Mouse (Mus musculus) adrenal gland, postnatal 4 days (tissue): ENCODE measurements around the gene Sh3bgrl3. TPM values are rescaled to one million over a fixed set of nuclear protein-coding genes. Genes with fewer than 3 reads are reported as not detected.
A peak's percentile ranks its signal among the peaks of the same experiment; 100 is the strongest.

Experiments
- DNase-seq, 2 experiments: peaks; one replicate each; pipeline ENCODE4 v3.0.0; 2021 to 2022; ENCODE audit warnings: low spot score in 2 of 2, mixed read lengths in 2 of 2
- total RNA-seq, 2 experiments: library from RNA; stranded (reverse); gene quantifications; 2 replicates each; pipeline ENCODE4 v1.2.3; 2021

Gene Sh3bgrl3
- total RNA-seq, 2 experiments from 2014 or later, result 108 to 111 TPM

GRCm38 (mm10) chr4:134082460-134082859 is 46.1 kb downstream of the Sh3bgrl3 start:
- no peak for DNase-seq

- DNase-seq, result peak in 1 of 2 experiments; percentile 25
Measured at GRCm38 (mm10) chr4:134081730-134082386, 46.7 kb downstream of the Sh3bgrl3 start.

GRCm38 (mm10) chr4:134080674-134081073 is 47.9 kb downstream of the Sh3bgrl3 start:
- no peak for DNase-seq

GRCm38 (mm10) chr4:134078694-134079093 is 49.9 kb downstream of the Sh3bgrl3 start:
- no peak for DNase-seq

Other genes starting within 250 kb of the Sh3bgrl3 start
- 10 to 100 TPM; 29.5 to 31.0 TPM for gene Rps6ka1, start 241.0 kb downstream of the Sh3bgrl3 start, total RNA-seq
- gene Hmgn2, start 160.1 kb downstream of the Sh3bgrl3 start, total RNA-seq, result 100 to 1,000 TPM; 497 to 511 TPM
- gene Dhdds, start 127.9 kb downstream of the Sh3bgrl3 start, total RNA-seq, result 10 to 100 TPM; 42.9 to 46.3 TPM
- under 1 TPM; 0.50 to 0.73 TPM for gene Lin28a, start 109.9 kb downstream of the Sh3bgrl3 start, total RNA-seq
- not detected for gene Zfp683, start 75.0 kb downstream of the Sh3bgrl3 start, total RNA-seq
- gene Crybg2, start 68.0 kb downstream of the Sh3bgrl3 start, total RNA-seq, result under 1 TPM; 0.25 to 0.28 TPM
- 10 to 100 TPM; 10.1 to 14.4 TPM for gene Cd52, start 33.7 kb downstream of the Sh3bgrl3 start, total RNA-seq
- 10 to 100 TPM in 1 of 2 experiments, 1 to 10 TPM in 1; 9.4 to 13.4 TPM for gene Ubxn11, start 26.2 kb downstream of the Sh3bgrl3 start, total RNA-seq
- 10 to 100 TPM; 26.1 to 26.6 TPM for gene Cep85, start 58.3 kb upstream of the Sh3bgrl3 start, total RNA-seq
- gene Gm7534, start 74.2 kb upstream of the Sh3bgrl3 start, total RNA-seq, result not detected
- gene Catsper4, start 98.6 kb upstream of the Sh3bgrl3 start, total RNA-seq, result not detected
- gene Cnksr1, start 109.6 kb upstream of the Sh3bgrl3 start, total RNA-seq, result 1 to 10 TPM in 1 of 2 experiments, under 1 TPM in 1; 0.34 to 3.0 TPM
- not detected for gene E130218I03Rik, start 114.9 kb upstream of the Sh3bgrl3 start, total RNA-seq
- 10 to 100 TPM; 11.3 to 12.5 TPM for gene Zfp593, start 116.8 kb upstream of the Sh3bgrl3 start, total RNA-seq
- gene Gm30191, start 118.1 kb upstream of the Sh3bgrl3 start, total RNA-seq, result not detected
- gene Grrp1, start 125.3 kb upstream of the Sh3bgrl3 start, total RNA-seq, result 10 to 100 TPM in 1 of 2 experiments, 1 to 10 TPM in 1; 9.4 to 10.8 TPM
- gene Pdik1l, start 159.1 kb upstream of the Sh3bgrl3 start, total RNA-seq, result 10 to 100 TPM; 23.2 to 24.5 TPM
- 1 to 10 TPM in 1 of 2 experiments, under 1 TPM in 1; 0.56 to 2.1 TPM for gene Trim63, start 186.3 kb upstream of the Sh3bgrl3 start, total RNA-seq
- gene Slc30a2, start 214.4 kb upstream of the Sh3bgrl3 start, total RNA-seq, result 10 to 100 TPM; 33.4 to 35.2 TPM